Mouse (Mus musculus) embryonic facial prominence, embryonic 13.5 days (tissue): ENCODE measurements around the gene Fam8a1. TPM values are rescaled to one million over a fixed set of nuclear protein-coding genes. Genes with fewer than 3 reads are reported as not detected.
A peak's percentile ranks its signal among the peaks of the same experiment; 100 is the strongest.

Experiments used
- ATAC-seq: fragments of 200-750 bp; cut with Nextera tagmentation; 2 replicates; pipeline ENCODE4 v1.8.0; 2017; ENCODE audit warnings: low read depth; ENCODE audit not compliant: insufficient number of reproducible peaks, insufficient read depth, low FRiP score, low TSS enrichment
- H3K27ac ChIP-seq: fragments of 300-500 bp; sonication (generic); 2 replicates; pipeline ENCODE4 v1.5.1; 2015; ENCODE audit warnings: moderate library complexity, mild to moderate bottlenecking, inconsistent platforms
- H3K27me3 ChIP-seq: fragments of 300-500 bp; sonication (generic); 2 replicates; pipeline ENCODE4 v1.6.1; 2015; ENCODE audit warnings: mild to moderate bottlenecking, inconsistent platforms
- H3K36me3 ChIP-seq: fragments of 300-500 bp; sonication (generic); 2 replicates; pipeline ENCODE4 v1.6.1; 2015; ENCODE audit warnings: mild to moderate bottlenecking, inconsistent platforms
- H3K4me1 ChIP-seq: fragments of 300-500 bp; sonication (generic); 2 replicates; pipeline ENCODE4 v1.6.1; 2015; ENCODE audit warnings: inconsistent platforms
- H3K4me2 ChIP-seq: fragments of 300-500 bp; sonication (generic); 2 replicates; pipeline ENCODE4 v1.6.1; 2015; ENCODE audit warnings: moderate library complexity, mild to moderate bottlenecking, inconsistent platforms
- H3K4me3 ChIP-seq: fragments of 300-500 bp; sonication (generic); 2 replicates; pipeline ENCODE4 v1.5.1; 2015; ENCODE audit warnings: mild to moderate bottlenecking, inconsistent platforms
- H3K9ac ChIP-seq: fragments of 300-500 bp; sonication (generic); 2 replicates; pipeline ENCODE4 v1.6.1; 2015; ENCODE audit warnings: mild to moderate bottlenecking, inconsistent platforms
- H3K9me3 ChIP-seq: fragments of 300-500 bp; sonication (generic); 2 replicates; pipeline ENCODE4 v1.6.1; 2016; ENCODE audit warnings: inconsistent platforms
- WGBS: fragments of 180-500 bp; shearing (Covaris S2); methylation state at CpG from one replicate; pipeline ENCODE4 v1.1.7; 2015; ENCODE audit warnings: mixed read lengths; 5-methylcytosine and 5-hydroxymethylcytosine counted together
- polyA plus RNA-seq: library from polyadenylated mRNA; unstranded; fragments of >200 nt; fragmentation: Nextera tagmentation; extraction: Ambion mirVana; gene quantifications from 2 replicates; pipeline ENCODE4 v1.2.1, GENCODE M21; 2015

Fam8a1 gene
- 12.0 and 12.6 TPM in 2 replicates for polyA plus RNA-seq

DNA sequence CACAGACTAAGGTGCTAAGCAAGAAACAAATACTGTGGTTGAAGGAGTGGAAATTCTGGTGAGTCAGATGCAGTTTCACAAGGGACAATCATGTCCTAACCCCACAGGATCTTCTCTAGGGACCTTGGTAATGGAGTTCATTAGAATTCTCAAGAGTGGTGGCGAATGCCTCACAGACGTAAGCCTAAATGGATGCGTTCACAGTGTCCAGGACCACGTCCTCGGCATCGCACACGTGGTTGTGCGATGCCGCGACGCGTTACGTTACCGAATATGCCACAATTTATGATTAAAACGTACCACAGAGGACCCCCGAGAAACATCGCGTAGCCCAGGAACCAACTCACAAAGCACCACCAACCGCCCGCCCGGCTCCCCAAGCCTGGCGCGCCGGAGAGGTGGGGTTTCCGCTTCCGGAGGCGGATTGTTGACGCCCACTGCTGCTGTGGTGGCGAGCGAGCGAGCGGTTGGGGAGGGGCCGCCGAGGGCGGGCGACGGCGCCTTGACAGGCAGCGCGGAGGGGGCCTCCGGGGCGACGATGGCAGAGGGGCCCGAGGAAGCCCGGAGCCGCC, at the start of gene Fam8a1:
Gene Fam8a1 (plus strand): TSS at position 475 of the 572 bp plus-strand sequence.
- Histone ChIP-seq H3K9me3 (no peaks in the 10 kb centered on the region), H3K4me3 (peak within 1 kb of the TSS; percentile 93), H3K4me1 (peaks cover 8% of the 10 kb centered on the region), H3K27ac (peak within 1 kb of the TSS; percentile 62; the same call in 1 of the 2 replicates), H3K9ac (peak within 1 kb of the TSS; percentile 90), H3K27me3 (no peaks in the 10 kb centered on the region; the same call in 1 of the 2 replicates), H3K36me3 (peaks cover 24% of the 10 kb centered on the region), H3K4me2 (peak within 1 kb of the TSS; percentile 85)
- WGBS = under 1% methylated on average over 46 of the region's 46 CpGs
- ATAC-seq = peak; percentile 88

DNA sequence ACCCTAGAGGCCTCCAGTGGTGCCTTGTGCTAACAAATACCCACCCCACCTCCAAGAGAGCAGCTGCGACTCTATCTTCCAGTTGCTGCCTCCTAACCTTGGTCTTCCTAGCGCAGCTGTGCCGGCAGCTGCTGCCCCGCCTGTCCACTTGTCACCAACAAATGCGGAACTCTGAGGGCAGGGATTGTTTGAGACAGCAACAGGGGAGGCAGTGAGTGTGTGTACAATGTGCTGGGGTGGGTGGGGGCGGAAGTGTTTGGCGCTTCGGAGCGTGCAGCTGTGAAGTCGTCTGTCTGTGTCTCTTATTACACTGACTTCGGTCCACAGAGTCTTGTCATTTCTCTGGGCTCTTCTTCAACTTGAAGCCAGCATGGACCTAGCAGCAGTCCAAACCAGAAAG, 49.7 kb upstream of the Fam8a1 start:
- peak overlapping the region; percentile 22; the same call in 1 of the 2 replicates for H3K27ac ChIP-seq
- peaks cover 8% of the 10 kb centered on the region; the same call in 1 of the 2 replicates for H3K27me3 ChIP-seq
- no peak overlapping the region for H3K4me3 ChIP-seq
- 36% methylated on average over 11 of the region's 11 CpGs for WGBS
- 0 out of 2 replicates have a peak overlapping the region, but pooled peaks have one; percentile 27 for H3K9ac ChIP-seq
- H3K4me1 ChIP-seq = peaks cover 16% of the 10 kb centered on the region
- H3K36me3 ChIP-seq = no peaks in the 10 kb centered on the region
- no peaks in the 10 kb centered on the region for H3K9me3 ChIP-seq
- no peak for ATAC-seq
- H3K4me2 ChIP-seq = peak overlapping the region; percentile 50

DNA sequence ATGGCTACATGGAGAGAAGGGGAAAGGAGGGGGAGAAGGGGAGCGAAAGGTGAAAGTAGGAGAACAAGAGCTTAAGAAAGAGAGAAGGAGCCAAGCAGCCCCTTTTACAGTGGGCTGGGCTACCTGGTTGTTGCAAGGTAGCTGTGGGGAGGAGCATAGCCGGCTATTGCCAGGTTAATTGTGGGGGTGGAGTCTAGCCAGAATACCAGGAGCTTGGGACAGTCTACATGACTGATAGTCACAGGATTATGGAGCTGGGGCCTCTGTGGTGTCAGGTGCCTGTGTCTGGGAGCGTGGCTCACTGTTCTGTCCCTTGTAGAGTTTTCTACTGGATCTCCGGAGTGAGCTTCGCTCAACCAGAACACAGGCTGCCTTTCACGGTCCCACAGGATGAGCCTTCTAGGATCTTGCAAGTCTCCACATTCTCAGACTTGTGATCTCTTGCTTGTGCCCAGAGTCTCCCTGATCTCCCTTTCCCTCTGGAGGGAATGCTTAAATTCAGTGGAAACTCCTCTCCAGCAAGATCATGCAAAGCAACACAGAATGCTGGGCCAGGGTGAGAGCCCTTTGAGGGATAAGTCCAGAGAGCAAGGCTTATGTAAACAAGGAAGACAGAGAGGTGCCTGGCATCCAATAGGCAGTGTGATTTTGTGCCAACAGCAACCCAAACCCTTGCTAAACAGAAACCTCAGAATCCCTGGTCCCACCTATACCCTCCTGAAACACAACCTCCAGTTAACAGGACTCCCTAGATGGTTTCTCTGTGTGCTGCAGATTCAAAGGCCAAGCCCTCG, 48.2 kb upstream of the Fam8a1 start:
- H3K27ac ChIP-seq = no peak overlapping the region
- H3K4me3 ChIP-seq = no peak overlapping the region
- H3K4me1 ChIP-seq = peaks cover 16% of the 10 kb centered on the region
- ATAC-seq = no peak
- peaks cover 8% of the 10 kb centered on the region; the same call in 1 of the 2 replicates for H3K27me3 ChIP-seq
- 79% methylated on average over 7 of the region's 7 CpGs for WGBS
- no peaks in the 10 kb centered on the region for H3K36me3 ChIP-seq
- no peak overlapping the region for H3K4me2 ChIP-seq
- H3K9ac ChIP-seq = no peak overlapping the region
- no peaks in the 10 kb centered on the region for H3K9me3 ChIP-seq

- H3K36me3 ChIP-seq = no peaks in the 10 kb centered on the region
- whole genome bisulfite sequencing = 87% methylated on average over 9 of the region's 9 CpGs
- no peaks in the 10 kb centered on the region for H3K27me3 ChIP-seq
- H3K4me3 ChIP-seq = no peak overlapping the region
- H3K9me3 ChIP-seq = no peaks in the 10 kb centered on the region
- H3K4me2 ChIP-seq = no peak overlapping the region
- no peak overlapping the region for H3K27ac ChIP-seq
- H3K9ac ChIP-seq = no peak overlapping the region
- no peaks in the 10 kb centered on the region for H3K4me1 ChIP-seq
- no peak for ATAC-seq
Measured at GRCm38 (mm10) chr13:46626608-46627007, 42.7 kb upstream of the Fam8a1 start.

GRCm38 (mm10) chr13:46627841-46628240, 41.5 kb upstream of the Fam8a1 start:
- H3K27me3 ChIP-seq = no peaks in the 10 kb centered on the region
- 66% methylated on average over 10 of the region's 10 CpGs for WGBS

GRCm38 (mm10) chr13:46629391-46629790, 39.9 kb upstream of the Fam8a1 start:
- Histone ChIP-seq H3K4me1 (peaks cover 15% of the 10 kb centered on the region), H3K9ac (no peak overlapping the region), H3K4me2 (no peak overlapping the region), H3K27ac (no peak overlapping the region), H3K9me3 (no peaks in the 10 kb centered on the region), H3K4me3 (no peak overlapping the region), H3K27me3 (no peaks in the 10 kb centered on the region), H3K36me3 (no peaks in the 10 kb centered on the region)
- WGBS = 89% methylated on average over 6 of the region's 6 CpGs
- no peak for ATAC-seq

More at GRCm38 (mm10) chr13:46627841-46628240, 41.5 kb upstream of the Fam8a1 start:
- Histone ChIP-seq H3K36me3 (no peaks in the 10 kb centered on the region), H3K4me2 (no peak overlapping the region), H3K27ac (no peak overlapping the region), H3K9me3 (no peaks in the 10 kb centered on the region), H3K4me1 (0 out of 2 replicates have a peak, but pooled peaks cover 3% of the 10 kb centered on the region), H3K4me3 (no peak overlapping the region), H3K9ac (no peak overlapping the region)
- ATAC-seq = no peak

- 54% methylated on average over 4 of the region's 4 CpGs for WGBS
- H3K9ac ChIP-seq = no peak overlapping the region
- H3K4me1 ChIP-seq = peaks cover 15% of the 10 kb centered on the region
- H3K9me3 ChIP-seq = no peaks in the 10 kb centered on the region
- no peak for ATAC-seq
- no peaks in the 10 kb centered on the region for H3K27me3 ChIP-seq
- H3K4me2 ChIP-seq = no peak overlapping the region
- no peaks in the 10 kb centered on the region for H3K36me3 ChIP-seq
- no peak overlapping the region for H3K4me3 ChIP-seq
- H3K27ac ChIP-seq = no peak overlapping the region
Measured at GRCm38 (mm10) chr13:46632796-46633195, 36.5 kb upstream of the Fam8a1 start.

- Histone ChIP-seq H3K27ac (no peak overlapping the region), H3K36me3 (no peaks in the 10 kb centered on the region), H3K4me3 (peak overlapping the region; percentile 25; the same call in 1 of the 2 replicates), H3K4me2 (peak overlapping the region; percentile 53), H3K9ac (0 out of 2 replicates have a peak overlapping the region, but pooled peaks have one; percentile 49), H3K9me3 (no peaks in the 10 kb centered on the region), H3K27me3 (no peaks in the 10 kb centered on the region), H3K4me1 (peaks cover 15% of the 10 kb centered on the region)
- WGBS = 19% methylated on average over 18 of the region's 18 CpGs
- no peak for ATAC-seq
Measured at GRCm38 (mm10) chr13:46633320-46634132, 35.8 kb upstream of the Fam8a1 start.

GRCm38 (mm10) chr13:46634133-46634488, 35.2 kb upstream of the Fam8a1 start:
- ATAC-seq = no peak
- Histone ChIP-seq H3K4me3 (peak overlapping the region; percentile 25; the same call in 1 of the 2 replicates), H3K9me3 (no peaks in the 10 kb centered on the region), H3K27ac (no peak overlapping the region), H3K27me3 (no peaks in the 10 kb centered on the region), H3K36me3 (no peaks in the 10 kb centered on the region), H3K4me2 (peak overlapping the region; percentile 53), H3K4me1 (peaks cover 15% of the 10 kb centered on the region), H3K9ac (no peak overlapping the region)
- WGBS = 32% methylated on average over 6 of the region's 6 CpGs

GRCm38 (mm10) chr13:46640608-46641468, 28.5 kb upstream of the Fam8a1 start:
- Histone ChIP-seq H3K36me3 (no peaks in the 10 kb centered on the region), H3K4me1 (no peaks in the 10 kb centered on the region), H3K4me3 (no peak overlapping the region), H3K9me3 (peaks cover 6% of the 10 kb centered on the region), H3K27me3 (no peaks in the 10 kb centered on the region), H3K27ac (no peak overlapping the region), H3K4me2 (no peak overlapping the region), H3K9ac (no peak overlapping the region)
- 88% methylated on average over 10 of the region's 10 CpGs for WGBS
- ATAC-seq = no peak
